Mouse (Mus musculus) C2C12 (cell line): Measurements from ENCODE around the gene Gm20388.

ENCODE experiments used
- CEBPB ChIP-seq: IDR thresholded peaks from one replicate; pipeline ENCODE4 v1.6.1; 2011; ENCODE audit warnings: low read depth, mild to moderate bottlenecking, control low read depth, moderate library complexity
- CTCF ChIP-seq: IDR thresholded peaks from one replicate; pipeline ENCODE4 v1.5.1; 2011; ENCODE audit not compliant: control insufficient read depth, insufficient read depth, insufficient read length
- MAX ChIP-seq: IDR thresholded peaks from one replicate; pipeline ENCODE4 v1.6.1; 2011; ENCODE audit warnings: mild to moderate bottlenecking, control low read depth
- MYOD1 ChIP-seq: IDR thresholded peaks from one replicate; pipeline ENCODE4 v1.6.1; 2011; ENCODE audit warnings: low read depth; ENCODE audit not compliant: control insufficient read depth, insufficient read length
- MYOG ChIP-seq: IDR thresholded peaks from one replicate; pipeline ENCODE4 v1.6.1; 2011; ENCODE audit not compliant: control insufficient read depth, insufficient read length; ENCODE audit errors: extremely low read depth
- USF1 ChIP-seq: IDR thresholded peaks from one replicate; pipeline ENCODE4 v1.6.1; 2011; ENCODE audit warnings: low read depth, mild to moderate bottlenecking, control low read depth, moderate library complexity

DNA sequence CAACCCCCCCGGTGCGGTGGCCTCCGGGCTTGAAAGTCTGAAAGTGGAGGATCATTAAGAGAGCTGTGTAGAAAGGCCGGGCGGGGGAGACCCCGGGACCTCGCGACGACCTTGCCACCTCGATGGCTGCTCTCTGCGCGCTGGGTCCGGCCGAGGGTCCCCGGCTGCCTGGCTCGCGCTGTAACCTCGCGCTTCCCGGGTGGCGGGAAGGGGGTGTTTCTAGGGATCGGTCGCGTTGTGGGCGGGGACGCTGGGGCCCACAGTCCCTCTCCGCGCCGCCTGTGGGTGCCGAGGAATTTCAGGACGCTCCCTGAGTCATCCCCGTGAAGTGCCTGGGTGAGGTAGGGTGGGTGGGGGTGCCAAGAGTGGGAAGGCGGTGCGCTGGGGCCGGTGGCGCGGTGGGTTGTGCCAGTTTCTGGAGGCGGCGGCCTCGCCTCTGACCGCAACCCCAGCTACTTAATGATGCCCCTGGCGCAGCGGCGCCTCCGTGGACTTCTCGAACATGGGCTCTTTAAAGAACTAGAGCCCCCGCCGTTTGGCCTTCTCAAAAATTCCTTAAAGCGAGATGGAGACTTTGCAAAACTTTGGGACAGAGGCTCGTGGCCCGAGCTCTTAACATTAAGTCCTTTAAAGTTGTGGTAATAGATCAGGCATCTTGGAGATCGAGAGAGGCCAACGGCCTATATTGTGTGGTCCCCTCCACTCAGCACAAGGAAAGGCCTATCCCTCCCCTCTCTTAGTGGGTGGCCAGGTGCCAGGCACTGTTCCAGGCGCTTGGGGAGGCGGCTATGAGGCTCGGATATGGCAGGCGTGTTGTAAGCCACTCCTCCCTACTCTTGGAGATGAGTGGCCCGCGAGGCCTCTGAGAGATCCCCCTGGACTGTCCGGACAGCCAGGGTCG lies 625.9 kb downstream of the Gm20388 start:
- TF ChIP-seq CTCF (no peak), MYOG (no peak), USF1 (no peak), MAX (peak; percentile 12), CEBPB (no peak), MYOD1 (no peak)
